Mouse (Mus musculus) MN1 (cell line): ENCODE data around the gene A430033K04Rik.

ENCODE experiments used
- DNase-seq: peaks from one replicate; pipeline ENCODE4 v3.0.0-alpha.2; 2016; ENCODE audit warnings: low spot score

A430033K04Rik gene

DNA sequence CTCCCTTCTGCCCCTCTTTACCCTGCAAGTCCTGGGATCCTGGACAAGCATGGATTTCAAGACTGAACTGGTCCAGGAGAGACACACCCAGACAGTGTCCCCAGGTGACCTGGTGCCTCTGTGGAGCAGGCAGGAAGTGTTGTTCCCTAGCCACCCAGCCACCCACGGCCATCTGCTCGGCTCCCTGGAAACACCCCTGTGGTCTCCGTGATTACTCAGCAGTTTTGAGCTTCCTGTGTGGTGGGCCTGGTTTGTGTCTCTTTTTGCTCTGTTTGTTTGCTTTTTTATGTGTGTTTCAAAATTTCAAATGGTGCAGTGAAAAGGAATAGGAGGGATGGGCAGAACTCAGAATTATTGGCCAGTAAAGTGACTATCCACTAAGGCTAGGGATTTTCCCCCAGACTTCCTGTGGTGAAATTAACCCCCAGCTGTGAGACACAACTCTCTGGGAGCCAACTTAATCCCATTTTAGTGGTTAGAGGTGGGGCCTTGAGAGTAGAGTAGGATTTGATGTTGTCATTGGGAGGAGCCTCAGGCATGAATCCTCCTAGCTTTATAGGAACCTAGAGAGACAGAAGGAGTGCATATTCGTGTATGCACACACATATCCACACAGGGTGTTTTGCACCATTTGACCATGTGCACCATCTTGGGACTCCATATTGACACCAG lies 72.0 kb downstream of the A430033K04Rik start:
- peak; percentile 13 for DNase-seq

DNA sequence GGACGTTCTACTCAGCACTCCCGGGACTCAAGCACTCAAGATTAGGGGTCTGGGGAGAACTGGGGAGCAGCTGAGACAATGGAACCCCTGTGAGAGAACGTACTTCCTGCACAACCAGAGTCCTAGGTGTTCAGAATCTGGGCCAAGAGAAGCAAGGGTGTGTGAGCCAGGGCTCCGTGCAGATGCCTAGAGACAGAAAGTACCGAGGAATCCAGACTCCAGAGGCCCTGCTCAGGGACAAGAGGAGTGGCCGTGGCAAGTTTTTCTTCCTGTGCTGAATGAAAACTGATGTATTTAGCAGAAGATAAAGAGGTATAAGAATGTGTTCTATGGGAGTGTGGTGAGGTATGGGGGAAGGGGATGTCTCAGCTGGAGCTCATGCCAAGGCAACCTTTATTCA lies 74.8 kb downstream of the A430033K04Rik start:
- no peak for DNase-seq
